ENCODE assay signal across 8 mouse cellular contexts in genomic region chr16:13359405-13359858, GRCm38 (mm10).
DNase-seq lines count a peak whose midpoint lies in the region; ATAC-seq lines count a peak whose summit lies in the region.

No protein-coding gene starts in this region.

- H3K27ac ChIP-seq in hindbrain, embryonic 10.5 days = 0 out of 2 replicates have a peak overlapping the region, but pooled peaks have one; percentile 13
- no peak overlapping the region for H3K27ac ChIP-seq in hindbrain, embryonic 12.5 days

- DNase-seq in hindbrain, embryonic 10.5 days (ENCODE audit: low spot score) = no peak
- DNase-seq in heart, postnatal 10 days = peak; percentile 29 to 30
- DNase-seq in lung, postnatal 36 days = peak; percentile 66
- no peak for DNase-seq in adrenal gland, postnatal 14 days
- DNase-seq in MN1 (ENCODE audit: low spot score) = no peak

- intact Hi-C loops in heart, postnatal 10 days (cut with DNase I) = loop anchor here (2.0 to 5.0 kb wide), 2 partner anchors 48 to 103 kb away; partner anchors contain the start of gene Mrtfb

- H3K36me3 ChIP-seq in hindbrain, embryonic 10.5 days = no peaks in the 10 kb centered on the region
- no peaks in the 10 kb centered on the region for H3K36me3 ChIP-seq in hindbrain, embryonic 12.5 days

- H3K4me3 ChIP-seq in hindbrain, embryonic 10.5 days = no peak overlapping the region
- H3K4me3 ChIP-seq in hindbrain, embryonic 12.5 days = no peak overlapping the region

- H3K4me1 ChIP-seq in hindbrain, embryonic 10.5 days (replicated peaks) = peaks cover 35% of the 10 kb centered on the region
- peaks cover 19% of the 10 kb centered on the region for H3K4me1 ChIP-seq in hindbrain, embryonic 12.5 days

- H3K9ac ChIP-seq in hindbrain, embryonic 12.5 days = no peak overlapping the region

- H3K4me2 ChIP-seq in hindbrain, embryonic 12.5 days (replicated peaks) = no peak overlapping the region

- ATAC-seq in hindbrain, embryonic 12.5 days (ENCODE audit: low FRiP score) = no peak
- ATAC-seq in common myeloid progenitor, adult 5-6 weeks (replicated peaks; ENCODE audit: low read depth, poor library complexity, severe bottlenecking) = peak; percentile 39; the same call in 1 of the 2 replicates
- ATAC-seq in monocyte, adult 5-6 weeks (replicated peaks; ENCODE audit: insufficient number of reproducible peaks, low FRiP score, low TSS enrichment, poor library complexity, severe bottlenecking) = no peak

- no peaks in the 10 kb centered on the region for H3K27me3 ChIP-seq in hindbrain, embryonic 10.5 days (ENCODE audit: insufficient read depth, poor library complexity, severe bottlenecking)
- H3K27me3 ChIP-seq in hindbrain, embryonic 12.5 days = no peaks in the 10 kb centered on the region

- no peaks in the 10 kb centered on the region for H3K9me3 ChIP-seq in hindbrain, embryonic 10.5 days
- H3K9me3 ChIP-seq in hindbrain, embryonic 12.5 days (replicated peaks) = no peaks in the 10 kb centered on the region

- 66% methylated on average over 9 of the region's 9 CpGs for whole genome bisulfite sequencing in hindbrain, embryonic 10.5 days
- 68% methylated on average over 9 of the region's 9 CpGs for WGBS in hindbrain, embryonic 12.5 days

Comparison
In these comparisons a context has a peak if more than half of its experiments do, and no peak if none do; other contexts are left out.
1. DNase-seq: peak in heart, postnatal 10 days (2 of 2) and lung, postnatal 36 days (single experiment); none in hindbrain, embryonic 10.5 days (single experiment), adrenal gland, postnatal 14 days (single experiment) and MN1 (single experiment).